Mouse (Mus musculus) hindbrain, embryonic 14.5 days (tissue): ENCODE measurements around the gene Git1. TPM values are rescaled to one million over a fixed set of nuclear protein-coding genes. Genes with fewer than 3 reads are reported as not detected.

Experiments used
- ATAC-seq: fragments of 200-750 bp; cut with Nextera tagmentation; 2 replicates; pipeline ENCODE4 v1.8.0; 2017; ENCODE audit warnings: moderate number of reproducible peaks, mild to moderate bottlenecking, moderate TSS enrichment, moderate library complexity; ENCODE audit not compliant: low FRiP score
- DNase-seq: peaks from one replicate; pipeline ENCODE4 v3.0.0-alpha.2; 2015; ENCODE audit warnings: low spot score
- H3K27ac ChIP-seq: fragments of 300-500 bp; sonication (generic); 2 replicates; pipeline ENCODE4 v1.5.1; 2014; ENCODE audit warnings: mild to moderate bottlenecking, moderate library complexity
- H3K27me3 ChIP-seq: fragments of 300-500 bp; sonication (generic); 2 replicates; pipeline ENCODE4 v1.6.1; 2014; ENCODE audit warnings: mild to moderate bottlenecking, low read length, mixed read lengths; ENCODE audit not compliant: control insufficient read depth, insufficient read depth
- H3K36me3 ChIP-seq: fragments of 300-500 bp; sonication (generic); replicated peaks from 2 replicates; pipeline ENCODE4 v1.6.1; 2014; ENCODE audit not compliant: control insufficient read depth, insufficient read depth
- H3K4me1 ChIP-seq: fragments of 300-500 bp; sonication (generic); replicated peaks from 2 replicates; pipeline ENCODE4 v1.6.1; 2014; ENCODE audit warnings: antibody characterized with exemption, low read length, mixed read lengths; ENCODE audit not compliant: control insufficient read depth, insufficient read depth
- H3K4me2 ChIP-seq: fragments of 300-500 bp; sonication (generic); replicated peaks from 2 replicates; pipeline ENCODE4 v1.6.1; 2014; ENCODE audit warnings: mild to moderate bottlenecking, moderate library complexity
- H3K4me3 ChIP-seq: fragments of 300-500 bp; sonication (generic); replicated peaks from 2 replicates; pipeline ENCODE4 v1.5.1; 2014; ENCODE audit warnings: mild to moderate bottlenecking, low read length
- H3K9ac ChIP-seq: fragments of 300-500 bp; sonication (generic); 2 replicates; pipeline ENCODE4 v1.6.1; 2014
- H3K9me3 ChIP-seq: fragments of 300-500 bp; sonication (generic); 2 replicates; pipeline ENCODE4 v1.6.1; 2016; ENCODE audit warnings: low read length; ENCODE audit not compliant: control insufficient read depth
- WGBS: fragments of 180-500 bp; shearing (Covaris S2); extraction: QIAGEN DNeasy Blood & Tissue Kit; methylation state at CpG from one replicate; pipeline ENCODE4 v1.1.7; 2014; 5-methylcytosine and 5-hydroxymethylcytosine counted together
- polyA plus RNA-seq: library from polyadenylated mRNA; unstranded; fragments of >200 nt; fragmentation: Nextera tagmentation; extraction: Ambion mirVana; gene quantifications from 2 replicates; pipeline ENCODE4 v1.2.1, GENCODE M21; 2014

Git1 gene
- polyA plus RNA-seq, 1 experiment from 2014 or later, result 23.2 TPM

GRCm38 (mm10) chr11:77462283-77463100 lies 30.9 kb upstream of the Git1 start, which contains the start of gene Coro6:
Gene Coro6, plus strand, starts transcription at chr11:77462411.
- no peaks in the 10 kb centered on the region for H3K9me3 ChIP-seq
- under 1% methylated on average over 61 of the region's 73 CpGs for WGBS
- peak within 1 kb of the TSS; percentile 53 for H3K9ac ChIP-seq
- H3K4me2 ChIP-seq, result peak within 1 kb of the TSS; percentile 99
- peaks cover 50% of the 10 kb centered on the region for H3K27me3 ChIP-seq
- peak within 1 kb of the TSS; percentile 44 for H3K4me3 ChIP-seq
- H3K27ac ChIP-seq, result no peak within 1 kb of the TSS
- DNase-seq (no peak), ATAC-seq (peak; percentile 47; the same call in 1 of the 2 replicates)
- peaks cover 3% of the 10 kb centered on the region for H3K36me3 ChIP-seq
- H3K4me1 ChIP-seq, result peaks cover 5% of the 10 kb centered on the region; the same call in 1 of the 2 replicates

- ATAC-seq (no peak), DNase-seq (no peak)
- Histone ChIP-seq H3K36me3 (no peaks in the 10 kb centered on the region; the same call in 1 of the 2 replicates), H3K27me3 (peaks cover 55% of the 10 kb centered on the region), H3K9me3 (no peaks in the 10 kb centered on the region), H3K9ac (no peak overlapping the region), H3K4me1 (peaks cover 5% of the 10 kb centered on the region; the same call in 1 of the 2 replicates), H3K4me3 (peak overlapping the region; percentile 44; the same call in 1 of the 2 replicates), H3K27ac (no peak overlapping the region), H3K4me2 (peak overlapping the region; percentile 99)
- WGBS, result 48% methylated on average over 8 of the region's 8 CpGs
Observed at GRCm38 (mm10) chr11:77463101-77463445, 30.3 kb upstream of the Git1 start.

GRCm38 (mm10) chr11:77463786-77464185 lies 29.6 kb upstream of the Git1 start:
- no peaks in the 10 kb centered on the region; the same call in 1 of the 2 replicates for H3K36me3 ChIP-seq
- DNase-seq (no peak), ATAC-seq (no peak)
- H3K27me3 ChIP-seq, result peaks cover 58% of the 10 kb centered on the region
- H3K9ac ChIP-seq, result no peak overlapping the region
- peaks cover 5% of the 10 kb centered on the region; the same call in 1 of the 2 replicates for H3K4me1 ChIP-seq
- 76% methylated on average over 10 of the region's 10 CpGs for WGBS
- no peak overlapping the region for H3K27ac ChIP-seq
- H3K4me2 ChIP-seq, result no peak overlapping the region
- no peak overlapping the region for H3K4me3 ChIP-seq
- no peaks in the 10 kb centered on the region for H3K9me3 ChIP-seq

GRCm38 (mm10) chr11:77464684-77465083 lies 28.7 kb upstream of the Git1 start:
- 49% methylated on average over 4 of the region's 4 CpGs for WGBS
- no peak overlapping the region for H3K4me3 ChIP-seq
- no peak overlapping the region for H3K4me2 ChIP-seq
- no peaks in the 10 kb centered on the region; the same call in 1 of the 2 replicates for H3K36me3 ChIP-seq
- no peak for ATAC-seq
- H3K9ac ChIP-seq, result no peak overlapping the region
- no peaks in the 10 kb centered on the region for H3K9me3 ChIP-seq
- no peak for DNase-seq
- peaks cover 5% of the 10 kb centered on the region; the same call in 1 of the 2 replicates for H3K4me1 ChIP-seq
- peaks cover 58% of the 10 kb centered on the region for H3K27me3 ChIP-seq
- no peak overlapping the region for H3K27ac ChIP-seq

- H3K27ac ChIP-seq, result no peak overlapping the region
- no peak for ATAC-seq
- no peak overlapping the region for H3K9ac ChIP-seq
- no peaks in the 10 kb centered on the region for H3K9me3 ChIP-seq
- no peak for DNase-seq
- no peaks in the 10 kb centered on the region; the same call in 1 of the 2 replicates for H3K36me3 ChIP-seq
- 31% methylated on average over 3 of the region's 3 CpGs for WGBS
- H3K4me2 ChIP-seq, result no peak overlapping the region
- H3K4me1 ChIP-seq, result peaks cover 5% of the 10 kb centered on the region; the same call in 1 of the 2 replicates
- peaks cover 58% of the 10 kb centered on the region for H3K27me3 ChIP-seq
- no peak overlapping the region for H3K4me3 ChIP-seq
Observed at GRCm38 (mm10) chr11:77465111-77465510, 28.3 kb upstream of the Git1 start.

GRCm38 (mm10) chr11:77466544-77466943 lies 26.8 kb upstream of the Git1 start:
- no peak overlapping the region for H3K27ac ChIP-seq

GRCm38 (mm10) chr11:77467157-77467556 lies 26.2 kb upstream of the Git1 start:
- 4% methylated on average over 25 of the region's 25 CpGs for WGBS
- H3K9me3 ChIP-seq, result no peaks in the 10 kb centered on the region
- H3K27me3 ChIP-seq, result peaks cover 45% of the 10 kb centered on the region
- H3K9ac ChIP-seq, result no peak overlapping the region
- no peak for DNase-seq
- no peak overlapping the region for H3K27ac ChIP-seq
- ATAC-seq, result no peak
- no peak overlapping the region for H3K4me2 ChIP-seq
- no peak overlapping the region for H3K4me3 ChIP-seq
- peaks cover under 1% of the 10 kb centered on the region; the same call in 1 of the 2 replicates for H3K4me1 ChIP-seq
- H3K36me3 ChIP-seq, result peaks cover 16% of the 10 kb centered on the region

More at GRCm38 (mm10) chr11:77466544-77466943, 26.8 kb upstream of the Git1 start:
- Histone ChIP-seq H3K4me3 (no peak overlapping the region), H3K4me2 (no peak overlapping the region), H3K9ac (no peak overlapping the region), H3K4me1 (peaks cover 5% of the 10 kb centered on the region; the same call in 1 of the 2 replicates), H3K36me3 (peaks cover 10% of the 10 kb centered on the region), H3K27me3 (peaks cover 49% of the 10 kb centered on the region), H3K9me3 (no peaks in the 10 kb centered on the region)
- 47% methylated on average over 9 of the region's 9 CpGs for WGBS
- no peak for DNase-seq
- ATAC-seq, result no peak

- Histone ChIP-seq H3K27me3 (peaks cover 39% of the 10 kb centered on the region), H3K9ac (no peak overlapping the region), H3K4me1 (no peaks in the 10 kb centered on the region; the same call in 1 of the 2 replicates), H3K27ac (no peak overlapping the region), H3K9me3 (no peaks in the 10 kb centered on the region), H3K36me3 (peaks cover 22% of the 10 kb centered on the region), H3K4me2 (no peak overlapping the region), H3K4me3 (no peak overlapping the region)
- DNase-seq, result peak; percentile 56
- ATAC-seq, result peak; percentile 33; the same call in 1 of the 2 replicates
- 15% methylated on average over 20 of the region's 20 CpGs for WGBS
Observed at GRCm38 (mm10) chr11:77467784-77468183, 25.6 kb upstream of the Git1 start.

DNA sequence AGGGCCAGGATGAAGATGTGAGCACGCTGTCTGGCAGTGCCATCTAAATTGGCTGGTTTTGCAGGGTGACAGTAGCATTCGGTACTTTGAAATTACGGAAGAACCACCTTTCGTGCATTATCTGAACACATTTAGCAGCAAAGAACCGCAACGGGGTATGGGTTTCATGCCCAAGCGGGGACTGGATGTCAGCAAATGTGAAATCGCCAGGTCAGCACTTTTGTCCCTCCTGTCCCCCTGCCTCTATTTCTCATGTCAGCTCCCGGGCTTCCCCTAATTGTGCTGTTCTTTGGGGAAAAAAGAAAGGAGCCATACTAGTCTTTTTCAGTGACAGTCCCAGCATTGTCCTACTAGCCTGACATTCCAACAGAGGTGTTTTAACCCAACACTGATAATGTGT lies 25.0 kb upstream of the Git1 start:
- no peak for ATAC-seq

More for the DNA sequence above, 25.0 kb upstream of the Git1 start:
- H3K9me3 ChIP-seq, result no peaks in the 10 kb centered on the region
- H3K27me3 ChIP-seq, result peaks cover 33% of the 10 kb centered on the region
- no peak for DNase-seq
- no peaks in the 10 kb centered on the region; the same call in 1 of the 2 replicates for H3K4me1 ChIP-seq
- peaks cover 28% of the 10 kb centered on the region for H3K36me3 ChIP-seq
- 78% methylated on average over 9 of the region's 9 CpGs for WGBS
- H3K27ac ChIP-seq, result no peak overlapping the region
- H3K4me2 ChIP-seq, result no peak overlapping the region
- no peak overlapping the region for H3K9ac ChIP-seq
- H3K4me3 ChIP-seq, result no peak overlapping the region
